Mouse (Mus musculus): ENCODE results near the gene Nfib.
A peak's percentile ranks its signal among the peaks of the same experiment; 100 is the strongest.
"Not testable (repeated sequence)": the region's sequence is repeated elsewhere in the genome, so short reads cannot be mapped to it uniquely, and the experiment has no call there.

Gene Nfib

GRCm38 (mm10) chr4:82287454-82287853, 418.1 kb downstream of the Nfib start:
- no peak for DNase-seq

GRCm38 (mm10) chr4:82286931-82287330, 418.6 kb downstream of the Nfib start:
- DNase-seq = no peak

GRCm38 (mm10) chr4:82283536-82283935, 422.0 kb downstream of the Nfib start:
- DNase-seq = no peak

GRCm38 (mm10) chr4:82275996-82276395, 429.6 kb downstream of the Nfib start:
- no peak for DNase-seq

- DNase-seq = no peak
Observed at GRCm38 (mm10) chr4:82273049-82273754, 432.3 kb downstream of the Nfib start.

GRCm38 (mm10) chr4:82272099-82272498, 433.5 kb downstream of the Nfib start:
- DNase-seq = no peak

- DNase-seq = no peak
Observed at GRCm38 (mm10) chr4:82271547-82271946, 434.0 kb downstream of the Nfib start.

GRCm38 (mm10) chr4:82267832-82268778, 437.4 kb downstream of the Nfib start:
- no peak for DNase-seq

- peak in 1 of 2 experiments; percentile 44 for DNase-seq
Observed at GRCm38 (mm10) chr4:82266066-82266619, 439.4 kb downstream of the Nfib start.

- not testable (repeated sequence) for DNase-seq
Observed at GRCm38 (mm10) chr4:82258545-82258944, 447.0 kb downstream of the Nfib start.

- no peak for DNase-seq
Observed at GRCm38 (mm10) chr4:82252054-82252453, 453.5 kb downstream of the Nfib start.

GRCm38 (mm10) chr4:82250355-82250659, 455.2 kb downstream of the Nfib start:
- no peak for DNase-seq

GRCm38 (mm10) chr4:82249518-82250354, 455.8 kb downstream of the Nfib start:
- DNase-seq = peak in 1 of 2 experiments; percentile 30

- DNase-seq = no peak
Observed at GRCm38 (mm10) chr4:82248961-82249360, 456.6 kb downstream of the Nfib start.

- no peak for DNase-seq
Observed at GRCm38 (mm10) chr4:82248031-82248430, 457.5 kb downstream of the Nfib start.

- DNase-seq = no peak
Observed at GRCm38 (mm10) chr4:82246290-82246689, 459.3 kb downstream of the Nfib start.

Measured in kidney, postnatal 4 days (tissue).